Mouse (Mus musculus): ENCODE measurements around the gene Slamf7.

DNA sequence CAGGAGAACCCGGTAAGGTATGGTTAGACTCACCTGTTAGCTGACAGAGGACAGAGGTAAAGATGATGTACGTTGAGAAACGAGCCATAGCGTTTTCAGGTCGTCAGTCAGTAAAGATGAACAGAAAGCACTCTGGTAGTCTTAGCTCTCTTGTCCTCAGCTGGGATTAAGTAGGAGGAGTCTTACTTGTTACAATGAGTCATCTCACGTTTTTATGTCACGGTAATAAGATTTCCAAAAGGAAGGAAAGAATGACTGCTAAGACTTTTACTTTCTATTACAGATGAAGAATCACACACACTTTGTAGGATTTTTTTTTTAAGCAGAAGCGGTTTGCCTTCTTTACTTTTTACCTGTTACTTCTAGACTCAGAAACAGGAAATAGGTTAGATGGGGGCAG lies 4.0 kb downstream of the Slamf7 start:
- TF ChIP-seq CTCF (IDR thresholded peaks at IDR 0.05; ENCODE audit: control insufficient read depth, insufficient read depth, insufficient read length), result no peak
- no peak for TF ChIP-seq CEBPB (IDR thresholded peaks at IDR 0.05; ENCODE audit: low read depth)
- TF ChIP-seq MAX (IDR thresholded peaks at IDR 0.05), result no peak
- no peak for TF ChIP-seq MYOD1 (IDR thresholded peaks at IDR 0.05; ENCODE audit: control insufficient read depth, insufficient read length, low read depth)
- no peak for TF ChIP-seq USF1 (IDR thresholded peaks at IDR 0.05; ENCODE audit: low read depth)
- TF ChIP-seq FOSL1 (IDR thresholded peaks at IDR 0.05; ENCODE audit: insufficient read depth, low read length, poor library complexity, severe bottlenecking), result no peak

All from C2C12 (cell line).